Comparison of ENCODE assay signal across 9 mouse cellular contexts in the genomic region with DNA sequence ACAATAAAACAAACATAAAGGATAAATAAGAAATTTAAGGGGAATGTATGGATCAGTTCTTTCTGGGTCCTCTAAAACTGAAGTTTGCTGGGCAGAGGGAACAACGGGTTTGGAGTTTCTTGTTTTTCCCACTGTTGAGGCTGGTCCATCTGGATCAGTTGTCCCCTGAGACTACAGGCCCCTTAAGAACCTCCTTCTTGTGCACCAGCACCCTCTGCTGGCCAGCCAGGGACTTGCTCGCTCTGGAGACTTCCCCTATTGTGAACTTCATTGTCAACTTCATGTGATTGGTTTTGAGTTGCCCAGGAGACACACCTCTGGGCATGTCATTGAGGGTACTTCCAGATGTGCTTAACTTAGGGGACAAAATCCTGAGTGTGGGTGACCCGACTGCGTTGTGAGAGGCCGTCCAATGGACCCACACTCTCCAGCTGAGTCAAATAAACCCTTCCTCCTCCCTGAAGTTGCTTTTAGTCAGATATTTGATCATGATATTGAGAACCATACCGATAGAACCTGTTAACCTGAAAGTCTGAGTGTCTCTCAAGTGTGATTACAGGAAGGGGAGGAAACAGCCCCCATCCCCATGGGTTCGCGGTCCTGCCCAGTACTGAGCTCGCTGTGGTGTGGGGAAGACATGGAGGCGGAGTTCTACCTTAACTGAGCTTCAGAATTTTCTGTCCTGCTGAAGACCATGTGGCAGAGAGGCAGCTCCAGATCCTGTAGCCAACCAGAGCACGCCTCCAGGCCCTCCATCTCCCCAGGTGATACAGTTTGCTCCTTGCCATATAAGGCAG. TPM values are rescaled to one million over a fixed set of nuclear protein-coding genes. Genes with fewer than 3 reads are reported as not detected.
A peak's percentile ranks its signal among the peaks of the same experiment; 100 is the strongest.
DNase-seq lines count a peak whose midpoint lies in the region; ATAC-seq and TF ChIP-seq lines count a peak whose summit lies in the region.
"Had no signal": no experiment of that assay in that cellular context is flagged by ENCODE, and none has a peak within 500 bp of the region (broad histone marks: within the 10 kb centered on the region; RNA-seq: fewer than 3 reads in every experiment).

No protein-coding gene starts in this region.

- DNase-seq in 3134 (ENCODE audit: extremely low read depth, insufficient read length, low spot score), result peak; percentile 24
- peak; percentile 57 to 85 for DNase-seq in adrenal gland, adult (ENCODE audit: inconsistent age in 2 of 2, low spot score in 1 of 2)
- DNase-seq in gastrocnemius, postnatal 14 days, result peak; percentile 61
- peak; percentile 38 for DNase-seq in liver, adult 2 months (ENCODE audit: extremely low read depth, low read depth, low spot score)
- DNase-seq in neural tube, embryonic 11.5 days (ENCODE audit: low spot score), result peak; percentile 81

- H3K27ac ChIP-seq in cortical plate, adult 2 months (ENCODE audit: insufficient read depth, low read length), result no peak overlapping the region
- no peak overlapping the region for H3K27ac ChIP-seq in kidney, embryonic 14.5 days (ENCODE audit: low read depth, low read length)
- no peak overlapping the region for H3K27ac ChIP-seq in liver, adult 2 months (replicated peaks; ENCODE audit: insufficient read depth, low read depth, low read length)
- H3K27ac ChIP-seq in neural tube, embryonic 11.5 days (ENCODE audit: low read depth, low read length), result no peak overlapping the region
- no peak overlapping the region for H3K27ac ChIP-seq in stomach, embryonic 14.5 days (ENCODE audit: low read length)
- H3K27ac ChIP-seq: embryonic facial prominence, embryonic 13.5 days had no signal

- peak; percentile 83 for ATAC-seq in kidney, embryonic 14.5 days (ENCODE audit: low FRiP score, low TSS enrichment)
- peak; percentile 80 for ATAC-seq in neural tube, embryonic 11.5 days (ENCODE audit: insufficient read depth, low FRiP score, low TSS enrichment)
- peak; percentile 53 for ATAC-seq in stomach, embryonic 14.5 days (ENCODE audit: insufficient number of reproducible peaks, insufficient read depth, low FRiP score, low read depth)

- no peaks in the 10 kb centered on the region for H3K27me3 ChIP-seq in kidney, embryonic 14.5 days (ENCODE audit: control insufficient read depth, insufficient read depth, low read length)
- no peaks in the 10 kb centered on the region for H3K27me3 ChIP-seq in liver, adult 2 months (ENCODE audit: control insufficient read depth, insufficient read depth, low read length)
- H3K27me3 ChIP-seq in neural tube, embryonic 11.5 days (ENCODE audit: control insufficient read depth, insufficient read depth, low read length), result no peaks in the 10 kb centered on the region
- no peaks in the 10 kb centered on the region for H3K27me3 ChIP-seq in stomach, embryonic 14.5 days (ENCODE audit: control insufficient read depth, insufficient read depth, low read length)

- no peak overlapping the region for H3K4me3 ChIP-seq in cortical plate, adult 2 months (ENCODE audit: insufficient read depth, low read length)
- H3K4me3 ChIP-seq in kidney, embryonic 14.5 days (ENCODE audit: low read length), result no peak overlapping the region
- H3K4me3 ChIP-seq in liver, adult 2 months (ENCODE audit: insufficient read depth, low read depth, low read length), result no peak overlapping the region
- H3K4me3 ChIP-seq in neural tube, embryonic 11.5 days (ENCODE audit: low read depth, low read length), result no peak overlapping the region
- H3K4me3 ChIP-seq in stomach, embryonic 14.5 days (ENCODE audit: low read depth, low read length), result no peak overlapping the region
- H3K4me3 ChIP-seq: embryonic facial prominence, embryonic 13.5 days had no signal

- no peaks in the 10 kb centered on the region for H3K79me2 ChIP-seq in liver, adult 2 months (ENCODE audit: control insufficient read depth, insufficient read depth, low read length)

- no peak overlapping the region for H3K9ac ChIP-seq in kidney, embryonic 14.5 days (ENCODE audit: low read depth, low read length)
- no peak overlapping the region for H3K9ac ChIP-seq in liver, adult 2 months (ENCODE audit: low read depth, low read length)
- H3K9ac ChIP-seq in neural tube, embryonic 11.5 days (ENCODE audit: low read length), result no peak overlapping the region
- H3K9ac ChIP-seq in stomach, embryonic 14.5 days (replicated peaks; ENCODE audit: low read depth, low read length), result no peak overlapping the region
- H3K9ac ChIP-seq: embryonic facial prominence, embryonic 13.5 days had no signal

- H3K9me3 ChIP-seq in kidney, embryonic 14.5 days (ENCODE audit: control insufficient read depth, low read length), result no peaks in the 10 kb centered on the region
- no peaks in the 10 kb centered on the region for H3K9me3 ChIP-seq in neural tube, embryonic 11.5 days (ENCODE audit: control insufficient read depth, low read length)
- H3K9me3 ChIP-seq in stomach, embryonic 14.5 days (ENCODE audit: control insufficient read depth, low read depth, low read length), result no peaks in the 10 kb centered on the region
- H3K9me3 ChIP-seq: embryonic facial prominence, embryonic 13.5 days had no signal

- intact Hi-C loops in gastrocnemius, postnatal 14 days (cut with DNase I; ENCODE audit: low total_unique reads), result loop anchor here (10.0 kb wide), 1 partner anchor 88 kb away; no protein-coding TSS in a partner anchor

- no peaks in the 10 kb centered on the region for H3K36me3 ChIP-seq in kidney, embryonic 14.5 days (ENCODE audit: control insufficient read depth, insufficient read depth, low read length)
- H3K36me3 ChIP-seq in liver, adult 2 months (ENCODE audit: control insufficient read depth, insufficient read depth, low read length), result no peaks in the 10 kb centered on the region
- no peaks in the 10 kb centered on the region for H3K36me3 ChIP-seq in neural tube, embryonic 11.5 days (ENCODE audit: control insufficient read depth, insufficient read depth, low read length)
- H3K36me3 ChIP-seq in stomach, embryonic 14.5 days (ENCODE audit: control insufficient read depth, insufficient read depth, low read length), result no peaks in the 10 kb centered on the region
- H3K36me3 ChIP-seq: embryonic facial prominence, embryonic 13.5 days had no signal

- TF ChIP-seq POLR2A in cortical plate, adult 2 months (IDR thresholded peaks at IDR 0.05; ENCODE audit: extremely low read depth, insufficient read depth, low read length), result no peak
- TF ChIP-seq POLR2A in liver, adult 2 months (IDR thresholded peaks at IDR 0.05; ENCODE audit: extremely low read depth, insufficient read depth, low read length), result no peak

- H3K4me2 ChIP-seq in kidney, embryonic 14.5 days (replicated peaks; ENCODE audit: low read depth, low read length), result no peak overlapping the region
- no peak overlapping the region for H3K4me2 ChIP-seq in neural tube, embryonic 11.5 days (ENCODE audit: low read depth)
- H3K4me2 ChIP-seq in stomach, embryonic 14.5 days (replicated peaks; ENCODE audit: low read depth, low read length), result no peak overlapping the region
- H3K4me2 ChIP-seq: embryonic facial prominence, embryonic 13.5 days had no signal

- whole genome bisulfite sequencing in kidney, embryonic 14.5 days, result 51% methylated on average over 11 of the region's 11 CpGs
- 44% methylated on average over 11 of the region's 11 CpGs for WGBS in liver, adult 2 months
- 54% methylated on average over 11 of the region's 11 CpGs for WGBS in neural tube, embryonic 11.5 days
- WGBS in stomach, embryonic 14.5 days, result 47% methylated on average over 11 of the region's 11 CpGs

- no peaks in the 10 kb centered on the region for H3K4me1 ChIP-seq in cortical plate, adult 2 months (ENCODE audit: control insufficient read depth, insufficient read depth, low read length)
- no peaks in the 10 kb centered on the region for H3K4me1 ChIP-seq in kidney, embryonic 14.5 days (ENCODE audit: control insufficient read depth, insufficient read depth, low read length)
- no peaks in the 10 kb centered on the region for H3K4me1 ChIP-seq in liver, adult 2 months (ENCODE audit: control insufficient read depth, insufficient read depth, low read length)
- H3K4me1 ChIP-seq in neural tube, embryonic 11.5 days (ENCODE audit: control insufficient read depth, insufficient read depth, low read length), result no peaks in the 10 kb centered on the region
- no peaks in the 10 kb centered on the region for H3K4me1 ChIP-seq in stomach, embryonic 14.5 days (ENCODE audit: control insufficient read depth, insufficient read depth, low read length)
- H3K4me1 ChIP-seq: embryonic facial prominence, embryonic 13.5 days had no signal

- peak; percentile 77 for TF ChIP-seq CTCF in cortical plate, adult 2 months (IDR thresholded peaks at IDR 0.05; ENCODE audit: extremely low read depth, insufficient read depth, low read length)
- TF ChIP-seq CTCF in liver, adult 2 months (IDR thresholded peaks at IDR 0.05; ENCODE audit: low read depth, low read length), result peak; percentile 94

RNA-seq across cellular contexts. Expression of a gene that starts 31.4 kb away (rescaled TPM):
- polyA plus RNA-seq in cortical plate, adult 2 months (2012; rRNA removed), result 7.0 and 7.7 TPM in 2 replicates
- total RNA-seq in gastrocnemius, postnatal 14 days (2021), result not detected
- polyA plus RNA-seq in kidney, embryonic 14.5 days (2014; fragmentation: Nextera tagmentation; extraction: Ambion mirVana), result 2.9 and 5.0 TPM in 2 replicates
- under 0.01 TPM in 1 of 2 replicates, not detected in the other for total RNA-seq in liver, adult 2 months (2014; rRNA removed)
- polyA plus RNA-seq in liver, adult 2 months (2012; rRNA removed), result not detected in 2 replicates
- 2.5 and 2.6 TPM in 2 replicates for polyA plus RNA-seq in neural tube, embryonic 11.5 days (2014; fragmentation: Nextera tagmentation; extraction: Ambion mirVana)
- polyA plus RNA-seq in stomach, embryonic 14.5 days (2014; fragmentation: Nextera tagmentation; extraction: Ambion mirVana), result 0.83 and 0.88 TPM in 2 replicates

Comparison
In these comparisons a context has a peak if more than half of its experiments do, and no peak if none do; other contexts are left out.
1. DNase-seq: peak in every context shown above with its lines; median percentile 81 in neural tube, embryonic 11.5 days; 71 in adrenal gland, adult; 61 in gastrocnemius, postnatal 14 days; 38 in liver, adult 2 months; 24 in 3134.